Mouse (Mus musculus) olfactory bulb, adult 2 months (tissue): ENCODE data around the gene Negr1. TPM values are rescaled to one million over a fixed set of nuclear protein-coding genes. Genes with fewer than 3 reads are reported as not detected.
A peak's percentile ranks its signal among the peaks of the same experiment; 100 is the strongest.

Experiments
- H3K27ac ChIP-seq: fragments of 200-500 bp; 2 replicates; pipeline ENCODE4 v1.5.1; 2012; ENCODE audit warnings: low read depth, low read length; ENCODE audit not compliant: insufficient read depth
- H3K4me1 ChIP-seq: fragments of 200-500 bp; 2 replicates; pipeline ENCODE4 v1.6.1; 2012; ENCODE audit warnings: low read length; ENCODE audit not compliant: control insufficient read depth, insufficient read depth
- H3K4me3 ChIP-seq: fragments of 200-500 bp; 2 replicates; pipeline ENCODE4 v1.5.1; 2012; ENCODE audit warnings: mild to moderate bottlenecking, low read depth, low read length, moderate library complexity; ENCODE audit not compliant: insufficient read depth
- CTCF ChIP-seq: fragments of 200-500 bp; IDR thresholded peaks from 2 replicates; pipeline ENCODE4 v1.5.1; 2012; ENCODE audit warnings: low read depth, mild to moderate bottlenecking, low read length, moderate library complexity; ENCODE audit not compliant: insufficient read depth
- POLR2A ChIP-seq: fragments of 200-500 bp; IDR thresholded peaks from 2 replicates; pipeline ENCODE4 v1.6.1; 2012; ENCODE audit warnings: mild to moderate bottlenecking, low read depth, low read length, moderate library complexity; ENCODE audit not compliant: insufficient read depth
- WGBS: fragments of 180-500 bp; shearing (Covaris S2); methylation state at CpG from one replicate; pipeline ENCODE4 v1.1.7; 2018; 5-methylcytosine and 5-hydroxymethylcytosine counted together
- polyA plus RNA-seq: library from polyadenylated mRNA; stranded (reverse); fragments of >200 nt; gene quantifications from 2 replicates; pipeline ENCODE4 v1.2.4, GENCODE M21; 2012; ENCODE audit warnings: low replicate concordance; ENCODE audit not compliant: missing spikeins, insufficient read depth, insufficient read length

Gene Negr1
- polyA plus RNA-seq, 1 experiment = 504 TPM

- WGBS = 43% methylated on average over 4 of the region's 4 CpGs
- TF ChIP-seq POLR2A = no peak
- TF ChIP-seq CTCF = no peak
- H3K4me1 ChIP-seq = no peaks in the 10 kb centered on the region
- no peak overlapping the region for H3K4me3 ChIP-seq
- no peak overlapping the region for H3K27ac ChIP-seq
These were observed 420.5 kb downstream of the Negr1 start for GRCm38 (mm10) chr3:156982102-156982501.

- no peak for TF ChIP-seq POLR2A
- TF ChIP-seq CTCF = no peak
- WGBS = 94% methylated on average over 3 of the region's 3 CpGs
These were observed 425.5 kb downstream of the Negr1 start for GRCm38 (mm10) chr3:156987113-156987512.

GRCm38 (mm10) chr3:156992171-156992570, 430.6 kb downstream of the Negr1 start:
- WGBS = 41% methylated on average over 2 of the region's 2 CpGs
- H3K4me3 ChIP-seq = no peak overlapping the region
- no peak overlapping the region for H3K27ac ChIP-seq
- H3K4me1 ChIP-seq = no peaks in the 10 kb centered on the region
- TF ChIP-seq POLR2A (no peak), CTCF (no peak)

More at GRCm38 (mm10) chr3:156987113-156987512, 425.5 kb downstream of the Negr1 start:
- Histone ChIP-seq H3K4me3 (no peak overlapping the region), H3K4me1 (no peaks in the 10 kb centered on the region), H3K27ac (no peak overlapping the region)

- WGBS = 84% methylated on average over 1 of the region's 1 CpGs
- TF ChIP-seq CTCF (no peak), POLR2A (no peak)
- Histone ChIP-seq H3K27ac (no peak overlapping the region), H3K4me1 (no peaks in the 10 kb centered on the region), H3K4me3 (no peak overlapping the region)
These were observed 431.2 kb downstream of the Negr1 start for GRCm38 (mm10) chr3:156992811-156993210.

- no peak for TF ChIP-seq CTCF
- TF ChIP-seq POLR2A = no peak
- H3K4me3 ChIP-seq = no peak overlapping the region
- H3K4me1 ChIP-seq = peaks cover 5% of the 10 kb centered on the region; the same call in 1 of the 2 replicates
- 47% methylated on average over 5 of the region's 5 CpGs for WGBS
- H3K27ac ChIP-seq = no peak overlapping the region
These were observed 437.7 kb downstream of the Negr1 start for GRCm38 (mm10) chr3:156999177-156999808.

GRCm38 (mm10) chr3:157021632-157022031, 460.0 kb downstream of the Negr1 start:
- WGBS = 72% methylated on average over 2 of the region's 2 CpGs
- TF ChIP-seq POLR2A (no peak), CTCF (no peak)
- no peak overlapping the region for H3K27ac ChIP-seq
- H3K4me1 ChIP-seq = peaks cover 3% of the 10 kb centered on the region; the same call in 1 of the 2 replicates
- H3K4me3 ChIP-seq = no peak overlapping the region

- Histone ChIP-seq H3K27ac (no peak overlapping the region), H3K4me3 (no peak overlapping the region), H3K4me1 (peaks cover 3% of the 10 kb centered on the region; the same call in 1 of the 2 replicates)
- no peak for TF ChIP-seq POLR2A
- no peak for TF ChIP-seq CTCF
- 48% methylated on average over 6 of the region's 6 CpGs for WGBS
These were observed 463.0 kb downstream of the Negr1 start for GRCm38 (mm10) chr3:157024580-157024979.

GRCm38 (mm10) chr3:157031513-157032142, 470.0 kb downstream of the Negr1 start:
- TF ChIP-seq POLR2A (no peak), CTCF (no peak)
- no peak overlapping the region for H3K27ac ChIP-seq
- no peak overlapping the region for H3K4me3 ChIP-seq
- peaks cover 7% of the 10 kb centered on the region; the same call in 1 of the 2 replicates for H3K4me1 ChIP-seq
- WGBS = 86% methylated on average over 4 of the region's 4 CpGs

- peaks cover 12% of the 10 kb centered on the region for H3K4me1 ChIP-seq
- WGBS = 22% methylated on average over 6 of the region's 6 CpGs
- no peak overlapping the region for H3K4me3 ChIP-seq
- no peak for TF ChIP-seq POLR2A
- no peak for TF ChIP-seq CTCF
- H3K27ac ChIP-seq = peak overlapping the region; percentile 89
These were observed 474.4 kb downstream of the Negr1 start for GRCm38 (mm10) chr3:157036016-157036415.
